Mouse (Mus musculus): ENCODE measurements around the gene Add3.
"Not testable (repeated sequence)": the region's sequence is repeated elsewhere in the genome, so short reads cannot be mapped to it uniquely, and the experiment has no call there.

Gene Add3

GRCm38 (mm10) chr19:53193964-53194582, 53.8 kb downstream of the Add3 start:
- in situ Hi-C loops (cut with MboI), result no loop called here

GRCm38 (mm10) chr19:53194751-53195520, 54.7 kb downstream of the Add3 start:
- in situ Hi-C loops (cut with MboI), result no loop called here

- in situ Hi-C loops (cut with MboI), result no loop called here
These were observed 56.7 kb downstream of the Add3 start for GRCm38 (mm10) chr19:53196961-53197360.

GRCm38 (mm10) chr19:53197766-53198165, 57.5 kb downstream of the Add3 start:
- in situ Hi-C loops (cut with MboI), result no loop called here

GRCm38 (mm10) chr19:53198706-53199572, 58.7 kb downstream of the Add3 start:
- in situ Hi-C loops (cut with MboI), result no loop called here

GRCm38 (mm10) chr19:53199711-53200110, 59.5 kb downstream of the Add3 start:
- in situ Hi-C loops (cut with MboI), result no loop called here

- in situ Hi-C loops (cut with MboI), result no loop called here
These were observed 61.9 kb downstream of the Add3 start for GRCm38 (mm10) chr19:53202116-53202515.

- in situ Hi-C loops (cut with MboI), result no loop called here
These were observed 66.7 kb downstream of the Add3 start for GRCm38 (mm10) chr19:53206986-53207385.

- in situ Hi-C loops (cut with MboI), result no loop called here
These were observed 68.6 kb downstream of the Add3 start for GRCm38 (mm10) chr19:53208830-53209229.

GRCm38 (mm10) chr19:53210251-53210650, 70.0 kb downstream of the Add3 start:
- in situ Hi-C loops (cut with MboI), result no loop called here

- in situ Hi-C loops (cut with MboI), result no loop called here
These were observed 75.1 kb downstream of the Add3 start for GRCm38 (mm10) chr19:53215352-53215751.

GRCm38 (mm10) chr19:53216761-53217538, 76.7 kb downstream of the Add3 start:
- in situ Hi-C loops (cut with MboI), result no loop called here

- in situ Hi-C loops (cut with MboI), result no loop called here
These were observed 77.6 kb downstream of the Add3 start for GRCm38 (mm10) chr19:53217837-53218236.

- in situ Hi-C loops (cut with MboI), result no loop called here
These were observed 79.1 kb downstream of the Add3 start for GRCm38 (mm10) chr19:53219305-53219704.

- in situ Hi-C loops (cut with MboI), result no loop called here
These were observed 80.9 kb downstream of the Add3 start for GRCm38 (mm10) chr19:53221186-53221585.

- in situ Hi-C loops (cut with MboI), result not testable (repeated sequence)
These were observed 85.2 kb downstream of the Add3 start for GRCm38 (mm10) chr19:53225249-53226070.

- in situ Hi-C loops (cut with MboI), result no loop called here
These were observed 86.4 kb downstream of the Add3 start for GRCm38 (mm10) chr19:53226651-53227050.

GRCm38 (mm10) chr19:53228064-53228794, 88.0 kb downstream of the Add3 start:
- in situ Hi-C loops (cut with MboI), result no loop called here

- in situ Hi-C loops (cut with MboI), result no loop called here
These were observed 90.9 kb downstream of the Add3 start for GRCm38 (mm10) chr19:53230942-53231815.
